Mouse (Mus musculus) heart, postnatal 0 days (tissue): Measurements from ENCODE around the gene Shisa3.

Source experiments
- CTCF ChIP-seq: IDR thresholded peaks from 2 replicates; pipeline ENCODE4 v1.5.1; 2016; ENCODE audit warnings: antibody characterized with exemption, control low read depth, low read depth
- EP300 ChIP-seq: IDR thresholded peaks from 2 replicates; pipeline ENCODE4 v1.6.1; 2016; ENCODE audit warnings: antibody characterized with exemption, low read depth

DNA sequence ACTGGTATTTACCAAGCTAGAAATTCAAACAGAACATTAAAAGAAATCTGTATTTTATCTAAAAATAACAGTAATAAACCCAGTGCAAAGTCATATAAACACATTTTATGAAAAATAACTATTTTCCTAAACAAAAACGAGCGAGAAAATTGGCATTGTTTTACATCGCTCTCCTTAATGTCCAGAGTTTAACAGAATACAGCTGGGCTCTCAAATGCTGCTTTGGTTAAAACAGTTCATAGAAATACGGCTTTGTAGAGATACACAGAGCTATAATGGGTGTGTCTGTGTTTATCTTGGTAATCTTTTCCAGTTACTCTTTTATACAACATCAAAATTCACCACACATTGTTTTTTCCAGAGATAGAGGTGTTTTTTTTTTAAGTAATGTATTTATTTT lies 44.8 kb downstream of the Shisa3 start:
- TF ChIP-seq CTCF (no peak), EP300 (no peak)
